Mouse (Mus musculus): ENCODE results near the gene Cep135.

GRCm38 (mm10) chr5:76543200-76543599, 45.3 kb upstream of the Cep135 start:
- TF ChIP-seq EP300 (IDR thresholded peaks at IDR 0.05; ENCODE audit: low read depth) (no peak), CTCF (IDR thresholded peaks at IDR 0.05; ENCODE audit: low read depth) (no peak)
